Mouse (Mus musculus): ENCODE measurements around the gene Sbds. TPM values are rescaled to one million over a fixed set of nuclear protein-coding genes. Genes with fewer than 3 reads are reported as not detected.

Sbds gene
- polyA plus RNA-seq, 1 experiment from 2014 or later: 48.2 TPM

GRCm38 (mm10) chr5:130196307-130196706 is 59.0 kb downstream of the Sbds start:
- H3K9ac ChIP-seq: no peak overlapping the region
- peaks cover 65% of the 10 kb centered on the region for H3K36me3 ChIP-seq (replicated peaks; ENCODE audit: control insufficient read depth, insufficient read depth)
- no peak overlapping the region for H3K4me3 ChIP-seq (replicated peaks; ENCODE audit: low read length)
- no peak overlapping the region for H3K27ac ChIP-seq
- ATAC-seq (ENCODE audit: low FRiP score) (no peak), DNase-seq (ENCODE audit: low spot score) (no peak)
- H3K9me3 ChIP-seq (ENCODE audit: control insufficient read depth, low read length): no peaks in the 10 kb centered on the region
- WGBS: 78% methylated on average over 1 of the region's 1 CpGs
- no peaks in the 10 kb centered on the region for H3K4me1 ChIP-seq (replicated peaks; ENCODE audit: control insufficient read depth, insufficient read depth, low read length)
- H3K4me2 ChIP-seq (replicated peaks): no peak overlapping the region
- H3K27me3 ChIP-seq (ENCODE audit: control insufficient read depth, insufficient read depth, low read length): no peaks in the 10 kb centered on the region

Other genes starting within 250 kb of the Sbds start
- 41.3 and 41.5 TPM in 2 replicates for gene Asl, start 226.3 kb downstream of the Sbds start, polyA plus RNA-seq (2014; fragmentation: Nextera tagmentation; extraction: Ambion mirVana)
- gene Crcp, start 226.2 kb downstream of the Sbds start, polyA plus RNA-seq (2014; fragmentation: Nextera tagmentation; extraction: Ambion mirVana): 49.2 and 51.9 TPM in 2 replicates
- 62.2 and 63.0 TPM in 2 replicates for gene Tpst1, start 182.2 kb downstream of the Sbds start, polyA plus RNA-seq (2014; fragmentation: Nextera tagmentation; extraction: Ambion mirVana)
- gene Kctd7, start 110.7 kb downstream of the Sbds start, polyA plus RNA-seq (2014; fragmentation: Nextera tagmentation; extraction: Ambion mirVana): 15.3 and 18.1 TPM in 2 replicates
- gene Rabgef1, start 83.7 kb downstream of the Sbds start, polyA plus RNA-seq (2014; fragmentation: Nextera tagmentation; extraction: Ambion mirVana): 35.7 and 40.3 TPM in 2 replicates
- gene Tmem248, start 38.4 kb downstream of the Sbds start, polyA plus RNA-seq (2014; fragmentation: Nextera tagmentation; extraction: Ambion mirVana): 31.3 and 36.5 TPM in 2 replicates
- gene Tyw1, start 89 bp upstream of the Sbds start, polyA plus RNA-seq (2014; fragmentation: Nextera tagmentation; extraction: Ambion mirVana): 20.8 and 27.2 TPM in 2 replicates
- gene Caln1, start 113.9 kb upstream of the Sbds start, polyA plus RNA-seq (2014; fragmentation: Nextera tagmentation; extraction: Ambion mirVana): 19.7 and 24.3 TPM in 2 replicates
- gene A330070K13Rik, start 129.1 kb upstream of the Sbds start, polyA plus RNA-seq (2014; fragmentation: Nextera tagmentation; extraction: Ambion mirVana): not detected in 2 replicates